Mouse (Mus musculus): ENCODE measurements around the gene Kdm2b. TPM values are rescaled to one million over a fixed set of nuclear protein-coding genes. Genes with fewer than 3 reads are reported as not detected.
A peak's percentile ranks its signal among the peaks of the same experiment; 100 is the strongest.

Gene Kdm2b
- total RNA-seq, 4 experiments from 2014 or later: 22.9 to 27.1 (median 24.6) TPM

- no peak for DNase-seq (ENCODE audit: low spot score in 2 of 2)
These were observed 94.8 kb downstream of the Kdm2b start for GRCm38 (mm10) chr5:122894821-122895220.

GRCm38 (mm10) chr5:122894007-122894637, 95.5 kb downstream of the Kdm2b start:
- no peak for DNase-seq (ENCODE audit: low spot score in 2 of 2)

- DNase-seq (ENCODE audit: low spot score in 2 of 2): no peak
These were observed 96.4 kb downstream of the Kdm2b start for GRCm38 (mm10) chr5:122893270-122893669.

GRCm38 (mm10) chr5:122890396-122890795, 99.2 kb downstream of the Kdm2b start:
- DNase-seq (ENCODE audit: low spot score in 2 of 2): no peak

- DNase-seq (ENCODE audit: low spot score in 2 of 2): no peak
These were observed 100.9 kb downstream of the Kdm2b start for GRCm38 (mm10) chr5:122888612-122889214.

GRCm38 (mm10) chr5:122887926-122888611, 101.6 kb downstream of the Kdm2b start:
- no peak for DNase-seq (ENCODE audit: low spot score in 2 of 2)

- DNase-seq (ENCODE audit: low spot score in 2 of 2): no peak
These were observed 102.6 kb downstream of the Kdm2b start for GRCm38 (mm10) chr5:122887033-122887432.

- DNase-seq (ENCODE audit: low spot score in 2 of 2): no peak
These were observed 104.9 kb downstream of the Kdm2b start for GRCm38 (mm10) chr5:122884594-122885348.

- DNase-seq (ENCODE audit: low spot score in 2 of 2): no peak
These were observed 105.9 kb downstream of the Kdm2b start for GRCm38 (mm10) chr5:122883652-122884235.

GRCm38 (mm10) chr5:122883237-122883636, 106.4 kb downstream of the Kdm2b start:
- DNase-seq (ENCODE audit: low spot score in 2 of 2): no peak

- DNase-seq (ENCODE audit: low spot score in 2 of 2): no peak
These were observed 107.2 kb downstream of the Kdm2b start for GRCm38 (mm10) chr5:122882256-122883050.

- DNase-seq (ENCODE audit: low spot score in 2 of 2): peak in 1 of 2 experiments; percentile 34
These were observed 108.3 kb downstream of the Kdm2b start for GRCm38 (mm10) chr5:122881313-122881712.

GRCm38 (mm10) chr5:122880241-122880980, 109.2 kb downstream of the Kdm2b start:
- no peak for DNase-seq (ENCODE audit: low spot score in 2 of 2)

GRCm38 (mm10) chr5:122876671-122877070, 113.0 kb downstream of the Kdm2b start:
- no peak for DNase-seq (ENCODE audit: low spot score in 2 of 2)

- DNase-seq (ENCODE audit: low spot score in 2 of 2): no peak
These were observed 115.3 kb downstream of the Kdm2b start for GRCm38 (mm10) chr5:122874359-122874758.

- no peak for DNase-seq (ENCODE audit: low spot score in 2 of 2)
These were observed 116.0 kb downstream of the Kdm2b start for GRCm38 (mm10) chr5:122873573-122873972.

GRCm38 (mm10) chr5:122872626-122873025, 117.0 kb downstream of the Kdm2b start:
- no peak for DNase-seq (ENCODE audit: low spot score in 2 of 2)

GRCm38 (mm10) chr5:122863053-122863452, 126.6 kb downstream of the Kdm2b start:
- DNase-seq (ENCODE audit: low spot score in 2 of 2): no peak

- DNase-seq (ENCODE audit: low spot score in 2 of 2): no peak
These were observed 133.8 kb downstream of the Kdm2b start for GRCm38 (mm10) chr5:122855858-122856257.

GRCm38 (mm10) chr5:122852611-122853010, 137.0 kb downstream of the Kdm2b start:
- DNase-seq (ENCODE audit: low spot score in 2 of 2): no peak
